Mouse (Mus musculus): ENCODE measurements around the gene Armcx1.
"Not testable (repeated sequence)": the region's sequence is repeated elsewhere in the genome, so short reads cannot be mapped to it uniquely, and the experiment has no call there.

The Armcx1 gene

GRCm38 (mm10) chrX:134717752-134718308, at the start of gene Armcx1:
Gene Armcx1 (plus strand): TSS chrX:134717963.
- peak; percentile 79 for DNase-seq

GRCm38 (mm10) chrX:134675022-134675421, 42.7 kb upstream of the Armcx1 start:
- DNase-seq: no peak

- no peak for DNase-seq
Observed at GRCm38 (mm10) chrX:134675959-134676358, 41.8 kb upstream of the Armcx1 start.

GRCm38 (mm10) chrX:134684936-134685335, 32.8 kb upstream of the Armcx1 start:
- no peak for DNase-seq

- peak; percentile 86 for DNase-seq
Observed at GRCm38 (mm10) chrX:134686267-134686666, 31.5 kb upstream of the Armcx1 start, which contains the start of gene Armcx4. Gene Armcx4 (plus strand): TSS chrX:134686519.

GRCm38 (mm10) chrX:134686739-134687171, 31.0 kb upstream of the Armcx1 start:
- DNase-seq: peak; percentile 48

- no peak for DNase-seq
Observed at GRCm38 (mm10) chrX:134689676-134690075, 28.1 kb upstream of the Armcx1 start.

- no peak for DNase-seq
Observed at GRCm38 (mm10) chrX:134690871-134691539, 26.8 kb upstream of the Armcx1 start.

- no peak for DNase-seq
Observed at GRCm38 (mm10) chrX:134691540-134691935, 26.2 kb upstream of the Armcx1 start.

- no peak for DNase-seq
Observed at GRCm38 (mm10) chrX:134716863-134717262, 900 bp upstream of the Armcx1 start.

GRCm38 (mm10) chrX:134718524-134718923, 761 bp downstream of the Armcx1 start:
- peak; percentile 63 for DNase-seq

- not testable (repeated sequence) for DNase-seq
Observed at GRCm38 (mm10) chrX:134723762-134724161, 6.0 kb downstream of the Armcx1 start.

- no peak for DNase-seq
Observed at GRCm38 (mm10) chrX:134729778-134730177, 12.0 kb downstream of the Armcx1 start.

- no peak for DNase-seq
Observed at GRCm38 (mm10) chrX:134737796-134738195, 20.0 kb downstream of the Armcx1 start.

- DNase-seq: no peak
Observed at GRCm38 (mm10) chrX:134739160-134739559, 21.4 kb downstream of the Armcx1 start.

GRCm38 (mm10) chrX:134741862-134742261, 24.1 kb downstream of the Armcx1 start:
- no peak for DNase-seq

- DNase-seq: peak; percentile 30
Observed at GRCm38 (mm10) chrX:134746459-134746858, 28.7 kb downstream of the Armcx1 start.

- peak; percentile 71 for DNase-seq
Observed at GRCm38 (mm10) chrX:134750764-134751592, 33.2 kb downstream of the Armcx1 start, which contains the start of gene Armcx6. Gene Armcx6 (minus strand): TSS chrX:134751417.

- DNase-seq: no peak
Observed at GRCm38 (mm10) chrX:134751910-134752309, 34.1 kb downstream of the Armcx1 start.

- no peak for DNase-seq
Observed at GRCm38 (mm10) chrX:134752584-134752983, 34.8 kb downstream of the Armcx1 start.

GRCm38 (mm10) chrX:134756434-134757292, 38.9 kb downstream of the Armcx1 start, which contains the start of gene Armcx3:
Gene Armcx3 (plus strand): TSS chrX:134756595.
- peak; percentile 59 for DNase-seq

- DNase-seq: peak; percentile 31
Observed at GRCm38 (mm10) chrX:134757293-134757995, 39.7 kb downstream of the Armcx1 start.

All from cerebellum, adult 11-12 months (tissue).